Comparison of ENCODE assay signal across 18 mouse cellular contexts in genomic region chr19:7262592-7262991, GRCm38 (mm10).
"Had no signal": no experiment of that assay in that cellular context is flagged by ENCODE, and none has a peak within 500 bp of the region (broad histone marks: within the 10 kb centered on the region; RNA-seq: fewer than 3 reads in every experiment).

No protein-coding gene starts in this region.

- H3K9ac ChIP-seq: liver, embryonic 14.5 days; lung, embryonic 14.5 days; midbrain, embryonic 13.5 days; midbrain, embryonic 15.5 days; neural tube, embryonic 12.5 days; stomach, embryonic 15.5 days had no signal

- DNase-seq: lung, adult 18-20 months; lung, embryonic 14.5 days; lung, postnatal 10 days; lung, postnatal 4 days; retina, postnatal 1 day; right cerebral cortex, adult 18-20 months; right cerebral cortex, postnatal 25 days; right cerebral cortex, postnatal 4 days; spleen, adult 18-20 months; thymus, adult 2 months; thymus, postnatal 25 days; thymus, postnatal 4 days had no signal

- H3K9me3 ChIP-seq: midbrain, embryonic 13.5 days; midbrain, embryonic 15.5 days; stomach, embryonic 15.5 days had no signal

- H3K4me3 ChIP-seq: midbrain, embryonic 13.5 days; midbrain, embryonic 15.5 days; neural tube, embryonic 12.5 days; stomach, embryonic 15.5 days had no signal

- H3K27ac ChIP-seq: liver, embryonic 14.5 days; midbrain, embryonic 13.5 days; midbrain, embryonic 15.5 days; neural tube, embryonic 12.5 days; stomach, embryonic 15.5 days; stomach, postnatal 0 days had no signal

- H3K27me3 ChIP-seq: midbrain, embryonic 13.5 days; midbrain, embryonic 15.5 days; neural tube, embryonic 12.5 days; stomach, embryonic 15.5 days had no signal

- H3K36me3 ChIP-seq: midbrain, embryonic 13.5 days; midbrain, embryonic 15.5 days; neural tube, embryonic 12.5 days; stomach, embryonic 15.5 days had no signal
